Mouse (Mus musculus): Measurements from ENCODE around the gene Tmem59.

- no peak for TF ChIP-seq POLR2A (IDR thresholded peaks at IDR 0.05; ENCODE audit: insufficient read depth, low read depth, low read length)
- TF ChIP-seq EP300 (IDR thresholded peaks at IDR 0.05; ENCODE audit: insufficient read depth, low read depth, low read length): no peak
- TF ChIP-seq CTCF (IDR thresholded peaks at IDR 0.05): no peak
These were observed 48.8 kb upstream of the Tmem59 start for GRCm38 (mm10) chr4:107129373-107129772.
